Mouse (Mus musculus) brain, embryonic 14.5 days (tissue): ENCODE data around the gene Trmt112.

ENCODE experiments used
- CTCF ChIP-seq: fragments of 200-500 bp; IDR thresholded peaks from 2 replicates; pipeline ENCODE4 v1.5.1; 2012; ENCODE audit warnings: inconsistent platforms, mild to moderate bottlenecking, moderate library complexity, borderline replicate concordance; ENCODE audit not compliant: insufficient read depth, insufficient read length; ENCODE audit errors: extremely low read depth
- POLR2A ChIP-seq: fragments of 200-500 bp; IDR thresholded peaks from 2 replicates; pipeline ENCODE4 v1.6.1; 2012; ENCODE audit warnings: mild to moderate bottlenecking, inconsistent platforms, borderline replicate concordance; ENCODE audit not compliant: poor library complexity, insufficient read depth, insufficient read length, severe bottlenecking; ENCODE audit errors: extremely low read depth

GRCm38 (mm10) chr19:6913036-6913435 lies 3.5 kb downstream of the Trmt112 start:
- no peak for TF ChIP-seq CTCF
- no peak for TF ChIP-seq POLR2A
